Mouse (Mus musculus) liver, postnatal 0 days (tissue): ENCODE measurements around the gene B3galt1.

Experiments
- CTCF ChIP-seq: sonication (generic); IDR thresholded peaks from 2 replicates; pipeline ENCODE4 v1.5.1; 2016; ENCODE audit warnings: antibody characterized with exemption, low read depth
- EP300 ChIP-seq: IDR thresholded peaks from 2 replicates; pipeline ENCODE4 v1.6.1; 2016; ENCODE audit warnings: antibody characterized with exemption, low read depth, mild to moderate bottlenecking

GRCm38 (mm10) chr2:67576634-67577033 is 11.0 kb downstream of the B3galt1 start:
- TF ChIP-seq CTCF: no peak
- TF ChIP-seq EP300: no peak
